Mouse (Mus musculus) heart, postnatal 0 days (tissue): ENCODE results near the gene Otos.

ENCODE experiments used
- CTCF ChIP-seq: IDR thresholded peaks from 2 replicates; pipeline ENCODE4 v1.5.1; 2016; ENCODE audit warnings: antibody characterized with exemption, control low read depth, low read depth
- EP300 ChIP-seq: IDR thresholded peaks from 2 replicates; pipeline ENCODE4 v1.6.1; 2016; ENCODE audit warnings: antibody characterized with exemption, low read depth

DNA sequence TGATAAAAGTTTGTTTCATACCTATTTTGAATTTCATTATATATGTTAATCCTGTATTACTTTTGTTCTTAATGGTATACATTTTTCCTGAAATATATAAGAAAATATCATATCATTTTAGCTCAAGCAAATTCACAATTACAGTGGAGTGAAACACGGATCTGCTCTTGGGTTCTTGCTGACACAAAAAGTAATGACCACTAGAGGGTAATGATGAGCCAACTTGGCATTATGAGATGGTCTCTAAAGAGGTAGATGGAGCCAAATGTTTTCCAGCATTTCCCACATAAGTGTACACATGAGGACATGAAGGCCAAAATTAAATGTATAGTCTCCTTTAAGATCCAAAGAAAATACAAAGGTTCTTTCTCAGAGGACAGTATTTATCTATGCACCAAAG is 34.1 kb downstream of the Otos start:
- TF ChIP-seq EP300: no peak
- TF ChIP-seq CTCF: peak; percentile 57
